Mouse (Mus musculus) bone marrow macrophage, adult 2 months (primary cell): Measurements from ENCODE around the gene Slco3a1.

Source experiments
- CTCF ChIP-seq: IDR thresholded peaks from 2 replicates; pipeline ENCODE4 v1.5.1; 2012; ENCODE audit warnings: low read depth, mild to moderate bottlenecking, low read length, moderate library complexity
- POLR2A ChIP-seq: IDR thresholded peaks from 2 replicates; pipeline ENCODE4 v1.6.1; 2012; ENCODE audit warnings: mild to moderate bottlenecking, low read depth, low read length, borderline replicate concordance

- no peak for TF ChIP-seq CTCF
- no peak for TF ChIP-seq POLR2A
Measured at GRCm38 (mm10) chr7:74540933-74541725, 13.5 kb downstream of the Slco3a1 start.
